Mouse (Mus musculus): ENCODE data around the gene Tmem59. TPM values are rescaled to one million over a fixed set of nuclear protein-coding genes. Genes with fewer than 3 reads are reported as not detected.

Gene Tmem59
- total RNA-seq, 2 experiments from 2014 or later: 233 to 241 TPM

DNA sequence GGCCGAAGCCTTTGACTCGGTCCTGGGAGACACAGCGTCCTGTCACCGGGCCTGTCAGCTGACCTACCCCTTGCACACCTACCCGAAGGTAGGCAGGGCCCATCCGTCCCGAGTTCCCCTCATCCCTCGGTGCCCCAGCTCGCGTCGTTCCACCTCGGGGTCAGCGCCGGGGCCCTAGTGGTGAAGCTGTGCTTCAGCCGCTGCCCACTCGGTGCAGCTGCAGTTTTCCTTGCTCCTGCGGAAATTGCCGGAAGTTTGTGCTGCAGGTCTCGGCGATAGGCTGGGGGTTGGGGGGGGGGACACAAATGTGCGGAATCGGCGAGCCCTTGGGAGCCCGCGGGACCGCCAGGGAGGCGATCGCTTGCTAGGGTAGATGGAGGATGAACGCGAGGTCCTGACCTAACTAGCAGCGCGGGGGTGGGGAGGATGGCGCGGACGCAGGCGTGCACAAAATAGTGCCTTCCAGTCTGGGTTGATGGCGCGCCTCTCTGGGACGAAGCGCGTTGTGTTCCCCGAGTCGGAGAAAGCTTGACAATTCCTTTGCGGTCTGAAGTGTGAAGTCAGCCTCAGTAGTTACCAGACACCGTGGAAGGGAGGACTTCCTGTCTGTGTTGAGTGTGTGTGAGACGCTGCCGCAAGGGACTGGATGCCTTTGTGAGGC, 761 bp downstream of the Tmem59 start, which contains the start of gene Tceanc2:
Tceanc2 (minus strand) TSS at position 287 of the 661 bp plus-strand sequence.
- peak; percentile 32 for DNase-seq (ENCODE audit: low spot score in 2 of 2)

DNA sequence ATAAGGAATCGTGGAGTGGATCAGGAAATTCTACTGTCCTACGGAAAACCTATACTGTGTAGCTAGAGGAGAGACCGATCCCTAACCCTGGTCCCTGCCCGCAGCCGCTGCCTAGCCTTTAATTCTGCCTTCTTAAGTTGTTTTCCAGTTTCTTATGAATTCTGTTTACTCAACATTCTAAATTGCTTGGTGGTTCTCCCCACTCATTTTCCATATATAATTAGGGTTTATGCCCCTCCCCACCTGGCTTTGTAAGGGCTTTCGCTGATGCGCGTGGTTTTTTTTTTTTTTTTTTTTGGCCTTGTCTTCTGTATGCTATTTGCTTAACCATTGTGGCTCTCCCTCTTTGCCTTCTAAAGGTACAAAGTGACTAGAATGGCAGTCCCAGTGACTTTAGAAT, 1.4 kb downstream of the Tmem59 start:
- no peak for DNase-seq (ENCODE audit: low spot score in 2 of 2)

DNA sequence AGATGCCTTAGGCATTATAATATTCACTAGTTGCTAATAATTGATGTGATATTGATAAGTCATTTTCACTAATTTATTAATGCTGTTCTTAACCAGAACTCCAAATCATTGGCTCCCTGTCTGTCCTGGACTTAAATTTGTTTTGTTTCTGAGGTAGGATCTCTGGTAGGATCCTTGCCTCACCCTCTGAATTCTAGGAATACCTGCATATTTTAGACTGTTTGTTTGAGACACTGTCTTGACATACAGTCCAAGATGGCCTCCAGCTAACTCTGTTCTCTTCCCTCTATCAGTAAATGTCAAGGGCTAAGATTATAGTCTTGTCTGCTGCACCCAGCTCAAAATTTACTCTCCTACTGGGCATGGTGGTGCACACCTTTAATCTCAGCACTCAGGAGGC, 2.5 kb downstream of the Tmem59 start:
- DNase-seq (ENCODE audit: low spot score in 2 of 2): no peak

DNA sequence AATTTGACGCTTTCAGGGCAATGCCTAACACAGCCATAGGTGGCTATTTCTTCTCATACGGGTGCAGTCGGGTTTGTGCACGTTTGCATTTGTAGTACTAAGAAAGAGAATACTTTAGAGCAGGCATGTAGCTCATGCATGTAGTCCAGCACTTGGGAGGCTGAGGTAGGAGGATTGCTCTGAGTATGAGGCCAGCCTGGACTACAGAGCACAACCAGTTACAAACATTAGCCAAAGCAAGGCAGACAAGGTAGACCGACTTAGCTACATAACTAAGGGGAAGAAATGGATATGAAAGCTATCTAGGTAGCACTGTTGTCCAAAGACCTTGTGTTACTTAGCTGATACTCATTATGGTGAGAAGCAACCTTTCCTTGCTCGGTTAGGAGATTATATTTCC, 3.7 kb downstream of the Tmem59 start:
- no peak for DNase-seq (ENCODE audit: low spot score in 2 of 2)

DNA sequence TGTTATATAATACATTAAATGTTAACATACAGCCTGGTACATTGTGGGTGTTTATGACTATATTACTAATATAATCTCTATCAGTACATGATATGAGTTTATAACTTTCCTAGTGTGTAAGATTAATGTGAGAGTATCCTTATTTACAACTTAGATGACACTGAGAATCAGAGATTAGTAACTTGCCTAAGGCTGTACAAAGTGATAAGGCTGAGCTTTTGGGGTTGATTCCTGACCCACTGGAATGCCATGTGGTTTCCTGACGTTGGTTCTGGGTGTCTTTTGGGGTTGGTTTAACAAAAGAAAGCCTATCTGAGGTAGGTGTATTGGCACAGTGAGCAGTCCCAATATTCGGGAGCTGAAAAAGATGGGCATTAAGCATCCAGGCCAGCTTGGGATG, 4.6 kb downstream of the Tmem59 start:
- DNase-seq (ENCODE audit: low spot score in 2 of 2): no peak

DNA sequence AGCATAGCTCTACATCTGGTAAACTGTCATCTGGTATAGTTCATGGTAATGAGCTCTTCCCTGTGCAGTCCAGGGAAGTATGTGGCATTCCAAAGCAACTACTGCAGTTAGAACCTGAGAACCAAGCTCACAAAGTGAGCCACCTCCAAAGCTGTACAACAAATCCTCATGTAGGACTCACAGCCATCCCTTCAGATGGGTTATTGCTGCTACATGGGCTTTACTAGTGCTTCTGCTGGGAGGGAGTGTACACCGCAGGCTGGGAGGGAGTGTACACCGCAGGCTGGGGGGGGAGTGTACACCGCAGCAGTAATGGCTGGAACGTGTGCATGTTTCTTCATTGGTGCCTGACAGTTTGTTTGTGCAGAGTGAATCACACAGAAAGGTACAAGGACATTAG, 5.0 kb downstream of the Tmem59 start:
- DNase-seq (ENCODE audit: low spot score in 2 of 2): no peak

DNA sequence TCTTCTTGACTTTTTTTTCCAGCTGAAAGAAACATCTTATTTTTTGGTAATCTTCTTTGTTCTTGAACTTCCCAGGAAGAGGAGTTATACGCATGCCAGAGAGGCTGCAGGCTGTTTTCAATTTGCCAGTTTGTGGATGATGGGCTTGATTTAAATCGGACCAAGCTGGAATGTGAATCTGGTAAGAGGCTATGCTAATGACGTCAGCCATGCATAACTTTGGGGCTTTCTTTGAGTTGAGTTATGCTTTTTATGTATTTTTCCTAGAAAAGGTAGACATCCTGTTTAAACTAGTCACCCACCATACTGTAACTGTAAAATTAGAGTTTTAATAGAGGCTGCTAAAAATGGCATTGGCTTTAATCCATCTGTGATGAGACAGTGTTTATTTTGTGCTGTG, 7.5 kb downstream of the Tmem59 start:
- no peak for DNase-seq (ENCODE audit: low spot score in 2 of 2)

DNA sequence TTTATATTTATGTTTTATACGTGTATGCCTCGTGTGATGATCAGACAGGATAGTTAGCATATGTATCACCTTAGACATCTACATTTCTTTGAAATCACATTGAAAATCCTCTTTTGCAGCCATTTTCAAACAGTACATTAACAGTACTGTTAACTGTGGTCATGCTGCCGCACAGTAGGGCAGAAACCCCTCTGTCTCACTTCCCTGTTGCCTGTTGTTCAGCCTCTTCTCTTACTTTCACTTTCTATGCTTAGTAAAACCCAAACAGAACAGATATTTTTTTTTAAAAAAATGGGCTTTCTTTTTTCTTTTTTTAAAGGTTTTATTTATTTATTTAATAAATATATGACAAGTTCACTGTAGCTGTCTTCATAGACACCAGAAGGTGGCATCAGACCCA, 15.6 kb downstream of the Tmem59 start:
- DNase-seq (ENCODE audit: low spot score in 2 of 2): no peak

DNA sequence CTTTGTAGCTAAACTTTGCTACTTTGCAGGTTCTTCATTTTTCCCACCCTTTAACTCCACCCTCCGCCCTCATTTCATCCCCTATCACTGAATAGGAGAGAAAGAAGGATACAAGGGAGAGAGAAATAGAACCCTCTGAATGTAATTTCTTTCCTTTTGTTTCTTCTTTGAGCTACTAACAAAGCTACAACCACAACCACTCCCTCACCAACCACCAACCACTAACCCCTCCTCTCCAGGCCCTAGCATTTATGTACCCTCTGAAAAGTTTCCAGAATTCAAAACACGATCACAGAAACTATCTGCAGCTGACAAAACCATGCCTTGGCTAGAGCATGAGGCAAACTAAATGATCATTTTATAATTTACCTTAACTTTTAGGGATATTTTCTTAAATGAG, 18.3 kb downstream of the Tmem59 start:
- no peak for DNase-seq (ENCODE audit: low spot score in 2 of 2)

DNA sequence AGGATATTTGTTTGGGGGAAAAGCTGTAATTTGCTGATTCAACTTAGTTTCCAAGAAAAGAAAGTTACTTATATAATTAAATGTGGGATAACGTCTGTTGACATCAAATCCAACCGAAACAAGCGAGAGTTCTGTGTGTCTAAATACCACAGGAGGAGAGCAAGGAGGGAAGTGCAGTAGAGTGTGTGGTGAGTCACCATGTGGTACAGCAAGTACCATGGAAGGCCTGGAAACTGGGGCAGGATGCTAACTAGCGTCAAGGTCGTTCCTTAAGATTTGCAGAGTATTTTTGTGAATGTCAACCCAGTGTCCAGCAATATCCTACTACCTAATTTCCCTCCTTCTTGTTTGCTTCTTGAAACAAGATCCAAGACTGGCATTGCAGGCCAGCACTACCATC, 19.9 kb downstream of the Tmem59 start:
- no peak for DNase-seq (ENCODE audit: low spot score in 2 of 2)

DNA sequence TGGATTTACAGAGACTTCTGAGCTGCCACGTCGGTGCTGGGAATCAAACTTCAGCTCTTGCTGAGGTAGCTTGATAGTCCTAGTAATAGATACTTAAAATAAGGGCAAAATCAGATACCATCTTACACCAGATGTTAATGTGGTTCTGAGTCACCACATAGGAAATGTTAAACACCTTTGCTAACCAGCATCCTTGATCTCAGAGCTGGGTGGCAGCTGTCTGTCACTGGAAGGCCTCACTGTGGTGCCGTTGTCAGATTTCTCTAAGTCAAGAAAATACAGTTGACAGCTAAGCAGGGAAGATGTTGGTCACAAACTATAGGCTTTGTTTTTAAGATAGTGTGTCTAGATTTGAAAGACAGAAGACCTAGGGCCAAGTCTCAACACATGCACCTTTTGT, 23.6 kb downstream of the Tmem59 start:
- DNase-seq (ENCODE audit: low spot score in 2 of 2): no peak

DNA sequence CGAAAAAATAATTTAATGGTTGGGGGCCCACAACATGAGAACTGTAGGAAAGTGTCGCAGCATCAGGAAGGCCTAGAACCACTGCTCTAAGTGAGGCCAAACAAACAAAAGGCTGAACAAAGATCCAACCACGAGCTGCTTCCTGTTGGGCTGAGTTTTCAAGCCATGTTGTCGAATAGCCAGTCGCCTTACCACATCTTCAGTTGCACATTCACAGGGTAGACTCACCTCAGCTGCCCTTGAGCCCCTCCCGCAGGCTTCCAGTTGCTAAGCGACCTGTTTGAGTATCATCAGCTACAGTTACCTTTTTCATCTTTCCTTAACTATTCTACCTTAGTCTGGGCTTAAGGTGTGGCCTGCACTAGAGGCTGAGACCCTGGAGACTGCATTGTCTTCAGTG, 24.8 kb downstream of the Tmem59 start:
- no peak for DNase-seq (ENCODE audit: low spot score in 2 of 2)

DNA sequence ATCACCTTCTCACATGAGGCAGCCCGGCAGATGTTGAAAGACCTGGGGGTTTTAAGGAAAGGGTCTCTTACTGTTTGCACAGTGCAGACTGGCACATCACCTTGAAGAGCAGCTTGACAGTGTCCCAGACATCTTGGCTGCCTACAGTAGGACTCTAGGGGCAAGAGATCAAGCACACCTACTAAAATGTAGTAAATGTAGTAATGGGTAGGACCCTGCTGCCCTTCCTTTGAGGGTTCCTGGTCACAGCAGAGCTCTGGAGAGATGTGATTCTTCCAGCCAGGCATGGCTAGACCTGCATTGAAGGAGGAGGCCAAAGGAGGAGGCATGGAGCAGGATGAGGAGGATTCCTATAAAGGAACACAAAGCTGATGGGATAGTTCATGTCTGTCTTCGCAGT, 28.8 kb downstream of the Tmem59 start:
- DNase-seq (ENCODE audit: low spot score in 2 of 2): no peak

DNA sequence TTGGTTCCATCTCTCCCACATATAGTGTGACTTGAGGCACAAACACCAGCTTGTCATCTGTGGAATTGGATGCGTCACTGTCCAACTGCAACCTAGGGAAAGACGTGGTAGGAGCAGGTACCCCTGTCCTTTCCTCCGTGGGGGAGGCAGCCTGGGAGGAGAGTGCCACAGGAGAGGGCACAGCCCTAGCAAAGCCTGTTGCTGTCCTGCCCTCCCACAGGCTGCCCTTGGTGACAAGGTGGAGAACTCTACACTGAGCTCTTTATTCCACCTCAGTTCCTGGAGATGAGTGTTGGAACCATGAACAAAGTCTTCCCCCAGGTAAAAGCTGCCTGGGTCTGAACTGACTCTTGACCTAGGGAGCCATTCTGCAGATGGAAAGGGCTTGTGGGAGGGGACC, 30.7 kb downstream of the Tmem59 start, which contains the start of gene Ldlrad1:
Ldlrad1 (plus strand) TSS at position 301 of the 400 bp plus-strand sequence.
- no peak for DNase-seq (ENCODE audit: low spot score in 2 of 2)

DNA sequence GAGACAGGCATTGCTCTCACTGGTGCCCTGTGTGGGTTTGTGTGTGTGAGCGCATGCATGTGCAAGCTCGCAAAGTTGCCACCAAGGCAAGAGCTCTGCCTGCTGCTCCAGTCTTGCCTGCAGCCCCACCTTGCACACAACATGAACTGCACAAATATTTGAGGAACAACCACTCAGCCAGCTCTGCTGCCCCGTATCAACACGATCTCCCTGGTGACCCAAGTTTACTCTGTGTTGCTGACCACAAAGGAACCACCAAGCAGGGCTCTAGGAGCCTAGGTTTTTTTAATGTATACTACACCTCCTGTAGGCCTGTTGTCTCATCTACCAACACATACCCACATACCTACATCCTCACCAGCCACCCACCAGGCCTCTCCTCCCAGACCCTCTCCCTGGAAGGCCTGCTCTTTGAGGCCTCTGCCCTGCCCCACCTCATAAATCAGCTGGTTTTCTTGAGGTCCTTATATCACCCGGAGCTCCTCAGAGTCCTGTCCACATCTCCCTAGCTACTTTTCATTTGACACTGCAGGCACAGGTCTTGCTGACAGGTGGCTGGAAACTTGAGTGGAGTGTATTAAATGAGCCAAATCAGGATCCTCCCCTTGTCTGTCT, 32.4 kb downstream of the Tmem59 start:
- DNase-seq (ENCODE audit: low spot score in 2 of 2): no peak

DNA sequence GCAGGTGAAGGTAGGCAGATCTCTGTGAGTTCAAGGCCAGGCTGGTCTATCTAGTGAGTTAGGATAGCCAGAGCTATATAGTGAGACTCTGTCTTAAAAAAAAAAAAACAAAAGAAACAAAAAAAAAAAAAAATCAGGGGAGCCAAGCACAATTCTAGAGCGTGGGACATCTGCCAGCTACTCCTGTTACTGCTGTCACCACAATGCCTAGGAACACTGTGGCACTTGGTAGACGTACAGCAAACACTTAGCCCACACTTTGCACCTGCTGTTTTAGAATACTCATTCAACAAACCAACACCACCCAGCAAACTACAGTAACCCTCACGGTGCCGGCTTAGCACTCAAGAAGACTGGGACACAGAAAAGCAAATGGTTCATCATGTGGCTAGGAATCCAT, 33.3 kb downstream of the Tmem59 start:
- DNase-seq (ENCODE audit: low spot score in 2 of 2): peak in 1 of 2 experiments; percentile 9

DNA sequence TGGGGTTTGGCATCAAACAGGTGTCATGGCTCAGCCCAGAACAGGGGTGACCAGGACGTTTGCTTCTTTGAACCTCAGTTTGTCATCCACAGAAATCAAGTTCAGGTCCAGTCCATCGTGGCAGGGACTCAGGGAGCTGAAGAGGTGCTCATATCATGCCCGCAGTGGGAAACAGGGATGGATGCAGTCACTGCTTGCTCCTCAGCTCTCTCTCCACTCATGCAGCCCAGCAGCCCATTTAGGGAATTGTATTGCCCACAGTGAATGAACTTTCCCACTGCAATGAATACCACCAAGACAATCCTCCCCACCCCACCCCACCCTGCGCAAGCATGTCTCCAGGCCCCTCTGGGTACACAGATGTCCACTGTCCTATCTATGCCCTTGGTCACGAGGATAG, 33.7 kb downstream of the Tmem59 start:
- no peak for DNase-seq (ENCODE audit: low spot score in 2 of 2)

DNA sequence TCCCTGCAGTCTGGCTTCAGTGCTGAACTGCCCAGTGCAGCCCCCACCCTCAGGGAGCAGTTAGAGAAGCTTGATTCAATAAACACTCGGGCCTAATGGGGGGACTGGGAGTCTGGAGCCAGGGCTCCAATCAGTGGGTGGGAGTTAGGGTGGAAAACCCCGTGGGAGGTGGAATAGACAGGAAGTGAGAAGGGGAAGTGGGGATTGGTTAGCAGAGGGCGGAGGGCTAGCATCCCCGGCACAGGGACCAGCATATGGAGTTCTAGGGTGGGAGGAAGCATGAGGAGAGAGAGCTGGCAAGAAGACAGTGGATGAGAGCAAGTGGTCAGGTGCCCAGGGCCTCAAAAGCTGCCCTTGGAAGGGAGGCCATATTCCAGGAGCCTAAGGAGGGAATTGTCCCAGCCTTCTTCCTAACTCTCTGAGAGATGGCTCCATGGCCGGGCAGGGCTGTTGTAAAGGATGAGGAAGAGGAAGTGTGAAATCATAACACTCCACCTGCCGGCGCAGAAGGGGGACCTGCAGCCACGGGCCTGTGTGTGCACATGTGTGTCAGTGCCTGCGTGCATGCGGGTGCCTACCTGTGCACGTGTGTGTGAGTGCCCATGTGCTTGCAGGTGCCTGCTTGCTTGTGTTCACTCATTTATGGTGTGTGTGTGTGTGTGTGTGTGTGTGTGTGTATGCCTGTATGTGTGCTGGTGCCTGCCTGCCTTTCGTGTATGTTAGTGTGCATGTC, 35.2 kb downstream of the Tmem59 start:
- no peak for DNase-seq (ENCODE audit: low spot score in 2 of 2)

DNA sequence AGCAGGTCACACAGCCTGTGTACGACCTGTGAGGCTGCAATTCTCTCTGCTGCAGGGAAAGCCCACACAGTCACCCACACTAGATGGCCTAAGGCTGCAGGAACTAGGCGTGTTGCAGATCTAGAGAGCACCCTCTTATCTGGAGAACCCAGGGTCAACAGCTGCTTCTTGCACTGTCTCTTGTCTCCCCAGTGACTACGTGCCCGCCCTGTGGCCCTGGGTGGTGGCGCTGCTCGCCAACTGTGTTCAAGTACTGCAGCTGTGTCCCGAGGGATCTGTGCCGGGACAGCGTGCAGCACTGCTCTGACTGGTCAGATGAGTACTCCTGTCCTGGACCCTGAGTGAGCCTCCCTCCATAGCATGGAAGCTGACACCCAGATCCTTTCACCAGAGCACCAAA, 39.4 kb downstream of the Tmem59 start:
- DNase-seq (ENCODE audit: low spot score in 2 of 2): no peak

DNA sequence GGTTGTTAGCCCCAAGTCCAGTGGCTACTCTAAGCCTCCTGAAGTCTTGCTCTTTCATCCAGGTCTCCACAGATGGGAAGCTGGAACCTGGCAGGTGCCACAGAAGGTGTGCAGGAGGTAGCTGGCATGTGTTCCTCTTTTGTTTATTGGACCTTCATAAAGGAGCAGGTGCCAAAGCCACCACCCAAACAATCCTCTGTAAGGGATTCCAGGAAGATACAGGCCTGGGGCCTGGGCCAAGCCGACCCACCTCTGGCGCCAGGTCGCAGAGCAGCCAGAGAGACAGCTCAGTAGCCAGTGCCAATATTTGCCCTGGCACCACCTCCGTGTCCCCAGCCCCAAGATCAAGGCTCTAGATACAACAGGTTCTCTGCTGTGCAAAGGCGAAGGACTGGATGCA, 43.3 kb downstream of the Tmem59 start:
- DNase-seq (ENCODE audit: low spot score in 2 of 2): no peak

DNA sequence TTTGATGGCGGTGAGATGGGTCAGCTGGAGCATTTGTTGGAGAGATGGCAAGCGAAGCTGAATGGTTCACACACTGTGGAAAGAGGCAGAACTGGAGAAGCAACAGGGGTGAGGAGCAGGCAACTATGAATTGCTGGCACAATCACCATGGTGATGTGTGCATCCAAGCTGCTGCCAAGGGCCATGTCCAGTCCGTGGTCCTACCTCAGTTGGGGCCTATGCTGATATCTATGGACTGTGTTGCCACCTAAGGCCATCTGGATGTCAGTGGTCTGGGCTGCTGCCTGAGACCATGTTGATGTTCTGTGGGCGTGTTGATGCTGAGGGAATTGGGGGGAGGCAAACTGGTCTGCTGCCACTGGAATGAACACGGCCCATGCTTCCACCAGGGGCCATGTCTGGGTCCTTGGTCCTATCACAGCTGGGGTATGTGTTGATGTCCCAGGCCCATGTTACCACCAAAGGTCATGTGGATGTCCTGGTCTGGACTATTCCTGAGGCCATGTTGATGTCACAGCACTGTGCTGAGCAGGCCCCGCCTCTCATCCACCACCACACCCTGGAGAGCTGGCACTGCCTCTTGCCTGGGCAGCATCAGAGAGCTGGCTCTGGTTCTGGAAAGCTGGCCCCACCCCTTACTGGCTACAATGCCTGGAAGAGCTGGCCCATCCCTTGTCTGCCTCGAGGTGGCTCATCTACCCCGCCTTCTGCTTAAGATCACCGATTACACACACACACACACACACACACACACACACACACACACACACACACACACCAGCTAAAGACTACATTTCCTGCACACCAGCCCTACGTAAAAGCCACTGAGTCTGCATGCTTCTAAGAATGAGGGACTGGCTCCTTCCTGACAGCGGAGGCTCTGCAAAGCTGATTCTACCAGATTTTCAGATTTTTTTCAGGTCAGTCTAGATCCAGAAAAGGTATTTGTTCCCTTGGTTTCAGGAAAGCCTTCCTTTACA, 45.3 kb downstream of the Tmem59 start:
- DNase-seq (ENCODE audit: low spot score in 2 of 2): no peak

Data from left cerebral cortex, adult 18-20 months (tissue).